Mouse (Mus musculus): ENCODE data around the gene Papolg. TPM values are rescaled to one million over a fixed set of nuclear protein-coding genes. Genes with fewer than 3 reads are reported as not detected.

Gene Papolg
- 7.1 and 8.7 TPM in 2 replicates for polyA plus RNA-seq (2015; fragmentation: Nextera tagmentation; extraction: Ambion mirVana)

GRCm38 (mm10) chr11:23895060-23895426, at the start of gene Papolg:
Gene Papolg, minus strand, starts transcription at chr11:23895253.

Other genes starting within 250 kb of the Papolg start
- 14.0 and 15.4 TPM in 2 replicates for gene Pus10, start 229.6 kb downstream of the Papolg start, polyA plus RNA-seq (2015; fragmentation: Nextera tagmentation; extraction: Ambion mirVana)
- 42.4 and 77.3 TPM in 2 replicates for gene Pex13, start 229.3 kb downstream of the Papolg start, polyA plus RNA-seq (2015; fragmentation: Nextera tagmentation; extraction: Ambion mirVana)
- 0.55 and 1.0 TPM in 2 replicates for gene Rel, start 124.3 kb downstream of the Papolg start, polyA plus RNA-seq (2015; fragmentation: Nextera tagmentation; extraction: Ambion mirVana)
- gene A830031A19Rik, start 179.8 kb upstream of the Papolg start, polyA plus RNA-seq (2015; fragmentation: Nextera tagmentation; extraction: Ambion mirVana) = not detected in 2 replicates
- 3.0 and 5.0 TPM in 2 replicates for gene Bcl11a, start 182.8 kb upstream of the Papolg start, polyA plus RNA-seq (2015; fragmentation: Nextera tagmentation; extraction: Ambion mirVana)

All from adrenal gland, postnatal 0 days (tissue).